In genomic region chr5:77400823-77401222, GRCm38 (mm10) we compare ENCODE assay signal across 12 mouse cellular contexts. TPM values are rescaled to one million over a fixed set of nuclear protein-coding genes. Genes with fewer than 3 reads are reported as not detected.
DNase-seq lines count a peak whose midpoint lies in the region; ATAC-seq and TF ChIP-seq lines count a peak whose summit lies in the region.
"Had no signal": no experiment of that assay in that cellular context is flagged by ENCODE, and none has a peak within 500 bp of the region (broad histone marks: within the 10 kb centered on the region; RNA-seq: fewer than 3 reads in every experiment).

No protein-coding gene starts in this region.

- TF ChIP-seq CTCF in kidney, adult 2 months (conservative IDR thresholded peaks at IDR 0.05; ENCODE audit: insufficient read depth, insufficient read length, low read depth, low read length), result no peak
- TF ChIP-seq CTCF in forebrain, postnatal 0 days (IDR thresholded peaks at IDR 0.05; ENCODE audit: low read depth), result no peak

- H3K36me3 ChIP-seq in kidney, adult 2 months (ENCODE audit: control insufficient read depth, insufficient read depth, low read length), result no peaks in the 10 kb centered on the region
- H3K36me3 ChIP-seq in forebrain, postnatal 0 days (ENCODE audit: insufficient read depth), result no peaks in the 10 kb centered on the region
- H3K36me3 ChIP-seq: liver, embryonic 15.5 days; neural tube, embryonic 13.5 days had no signal

- H3K4me1 ChIP-seq in kidney, adult 2 months (ENCODE audit: control insufficient read depth, insufficient read depth, low read length), result peaks cover 68% of the 10 kb centered on the region
- no peaks in the 10 kb centered on the region for H3K4me1 ChIP-seq in forebrain, postnatal 0 days (ENCODE audit: insufficient read depth)
- H3K4me1 ChIP-seq: liver, embryonic 15.5 days; neural tube, embryonic 13.5 days had no signal

- no peak overlapping the region for H3K9ac ChIP-seq in forebrain, postnatal 0 days
- H3K9ac ChIP-seq: liver, embryonic 15.5 days; neural tube, embryonic 13.5 days had no signal

- 27% methylated on average over 6 of the region's 6 CpGs for WGBS in kidney, adult 2 months
- 65% methylated on average over 6 of the region's 6 CpGs for WGBS in forebrain, postnatal 0 days

- no peak for ATAC-seq in activated CD4-positive, CD25-positive, alpha-beta regulatory T cell, adult 4 months
- no peak for ATAC-seq in forebrain, postnatal 0 days
- ATAC-seq: Patski had no signal

- no peak overlapping the region for H3K4me2 ChIP-seq in forebrain, postnatal 0 days (ENCODE audit: low read depth)
- H3K4me2 ChIP-seq: liver, embryonic 15.5 days; neural tube, embryonic 13.5 days had no signal

- H3K27me3 ChIP-seq in kidney, adult 2 months (replicated peaks; ENCODE audit: control insufficient read depth, insufficient read depth, low read length), result no peaks in the 10 kb centered on the region
- H3K27me3 ChIP-seq in forebrain, postnatal 0 days (ENCODE audit: insufficient read depth, low read length), result no peaks in the 10 kb centered on the region
- H3K27me3 ChIP-seq: Patski had no signal

- no peak overlapping the region for H3K4me3 ChIP-seq in kidney, adult 2 months (ENCODE audit: insufficient read depth, low read depth, low read length)
- no peak overlapping the region for H3K4me3 ChIP-seq in forebrain, postnatal 0 days (ENCODE audit: low read depth, low read length)
- H3K4me3 ChIP-seq: liver, embryonic 15.5 days; neural tube, embryonic 13.5 days had no signal

- TF ChIP-seq POLR2A in kidney, adult 2 months (IDR thresholded peaks at IDR 0.05; ENCODE audit: low read depth, low read length), result no peak

- no peaks in the 10 kb centered on the region for H3K9me3 ChIP-seq in forebrain, postnatal 0 days (ENCODE audit: low read length)
- H3K9me3 ChIP-seq: liver, embryonic 15.5 days; neural tube, embryonic 13.5 days had no signal

- DNase-seq in cerebellum, postnatal 14 days, result peak; percentile 9 to 16
- no peak for DNase-seq in cerebellum, adult 11 months
- DNase-seq in adrenal gland, adult 8-10 months, result peak; percentile 62
- DNase-seq in kidney, adult 2 months, result peak; percentile 93
- peak; percentile 46 to 76 for DNase-seq in lung, postnatal 4 days
- no peak for DNase-seq in yolk sac, embryonic 10.5 days (ENCODE audit: low spot score)
- DNase-seq in forebrain, postnatal 0 days, result no peak
- DNase-seq: cerebellum, adult 9-10 months had no signal

- peak overlapping the region; percentile 61 for H3K27ac ChIP-seq in kidney, adult 2 months (ENCODE audit: insufficient read depth, low read depth, low read length)
- no peak overlapping the region for H3K27ac ChIP-seq in forebrain, postnatal 0 days (ENCODE audit: low read depth, low read length)
- H3K27ac ChIP-seq: liver, embryonic 15.5 days; neural tube, embryonic 13.5 days had no signal

RNA-seq across cellular contexts. Expression of gene Igfbp7, which starts 7.0 kb away (rescaled TPM):
- 100 to 1,000 TPM; 532 to 639 (median 602) TPM for total RNA-seq in adrenal gland, adult 8-10 months (2022)
- 4,855 and 6,899 TPM in 2 replicates for polyA plus RNA-seq in kidney, adult 2 months (2012; rRNA removed)
- polyA plus RNA-seq in activated CD4-positive, CD25-positive, alpha-beta regulatory T cell, adult 4 months (2017; shearing (Covaris generic)), result under 1 TPM in 1 of 2 experiments, not detected in 1; 0.44 TPM
- 39.8 and 44.3 TPM in 2 replicates for total RNA-seq in forebrain, postnatal 0 days (2014; rRNA removed)
- polyA plus RNA-seq in forebrain, postnatal 0 days (2015; fragmentation: Nextera tagmentation; extraction: Ambion mirVana), result 88.3 and 97.2 TPM in 2 replicates

Comparison
In these comparisons a context has a peak if more than half of its experiments do, and no peak if none do; other contexts are left out.
1. DNase-seq: peak in cerebellum, postnatal 14 days (2 of 2), adrenal gland, adult 8-10 months (single experiment), kidney, adult 2 months (single experiment) and lung, postnatal 4 days (2 of 2); none in cerebellum, adult 11 months (single experiment), yolk sac, embryonic 10.5 days (single experiment) and forebrain, postnatal 0 days (single experiment).
2. RNA of gene Igfbp7, which starts 7.0 kb away (polyA plus RNA-seq): 4,855 to 6,899 TPM in kidney, adult 2 months and 88.3 to 97.2 TPM in forebrain, postnatal 0 days; 0.44 TPM in activated CD4-positive, CD25-positive, alpha-beta regulatory T cell, adult 4 months; every median in the first group is over 10 times any median in the second.